Mouse (Mus musculus): ENCODE results near the gene Fam83d. TPM values are rescaled to one million over a fixed set of nuclear protein-coding genes. Genes with fewer than 3 reads are reported as not detected.
"Not testable (repeated sequence)": the region's sequence is repeated elsewhere in the genome, so short reads cannot be mapped to it uniquely, and the experiment has no call there.

Gene Fam83d
- polyA plus RNA-seq, 1 experiment from 2014 or later, result 15.7 TPM

DNA sequence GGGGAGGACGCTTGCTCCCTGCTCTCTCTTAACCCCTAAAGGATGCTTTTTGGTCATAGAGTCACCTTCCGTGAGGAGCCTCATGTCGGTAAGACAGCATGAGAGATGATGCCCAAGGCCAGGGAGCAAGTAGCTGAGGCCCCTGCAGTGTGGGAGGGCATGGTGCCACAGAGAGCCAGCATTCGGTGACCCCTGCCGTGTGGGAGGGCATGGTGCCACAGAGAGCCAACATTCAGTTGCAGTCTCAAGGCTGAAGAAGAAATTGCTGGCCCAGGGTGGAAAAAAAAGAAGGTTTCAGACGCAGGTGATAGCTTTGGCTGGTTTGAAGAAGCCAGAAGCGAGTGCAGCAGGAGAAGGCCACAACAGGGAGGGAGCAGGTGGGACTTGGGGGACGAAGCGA, 35.4 kb upstream of the Fam83d start:
- H3K4me3 ChIP-seq (replicated peaks), result no peak overlapping the region
- ATAC-seq (ENCODE audit: insufficient read depth), result no peak
- 65% methylated on average over 9 of the region's 9 CpGs for WGBS (ENCODE audit: insufficient replicate concordance)
- no peak overlapping the region for H3K9ac ChIP-seq
- H3K27me3 ChIP-seq, result no peaks in the 10 kb centered on the region
- H3K4me1 ChIP-seq (replicated peaks), result no peaks in the 10 kb centered on the region
- no peaks in the 10 kb centered on the region for H3K36me3 ChIP-seq (replicated peaks)
- no peak overlapping the region for H3K4me2 ChIP-seq
- no peak overlapping the region for H3K27ac ChIP-seq (replicated peaks)
- no peaks in the 10 kb centered on the region for H3K9me3 ChIP-seq (replicated peaks)

DNA sequence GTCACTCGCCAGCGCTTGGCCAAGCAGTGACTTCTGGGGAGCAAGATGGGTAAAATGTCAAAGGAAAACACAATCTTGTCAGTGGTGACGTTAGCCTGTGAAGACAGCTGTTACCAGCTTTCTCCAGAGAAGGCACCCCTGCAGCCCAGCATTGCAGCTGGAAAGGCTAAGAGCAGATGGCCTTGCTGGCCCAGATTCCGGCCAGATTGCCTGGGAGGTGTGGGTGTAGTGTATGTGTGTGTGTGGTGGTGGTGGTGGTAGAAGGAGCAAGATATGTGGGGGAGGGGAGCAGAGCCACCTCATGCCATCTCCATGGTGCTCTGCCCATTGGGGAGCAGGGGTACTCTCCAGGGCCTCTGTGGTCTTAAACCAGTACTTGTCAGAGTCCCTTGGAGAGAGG, 34.8 kb upstream of the Fam83d start:
- Histone ChIP-seq H3K9ac (no peak overlapping the region), H3K27ac (replicated peaks) (no peak overlapping the region), H3K4me3 (replicated peaks) (no peak overlapping the region), H3K4me1 (replicated peaks) (no peaks in the 10 kb centered on the region), H3K4me2 (no peak overlapping the region), H3K27me3 (no peaks in the 10 kb centered on the region), H3K9me3 (replicated peaks) (no peaks in the 10 kb centered on the region), H3K36me3 (replicated peaks) (no peaks in the 10 kb centered on the region)
- 63% methylated on average over 4 of the region's 4 CpGs for WGBS (ENCODE audit: insufficient replicate concordance)
- ATAC-seq (ENCODE audit: insufficient read depth), result no peak

DNA sequence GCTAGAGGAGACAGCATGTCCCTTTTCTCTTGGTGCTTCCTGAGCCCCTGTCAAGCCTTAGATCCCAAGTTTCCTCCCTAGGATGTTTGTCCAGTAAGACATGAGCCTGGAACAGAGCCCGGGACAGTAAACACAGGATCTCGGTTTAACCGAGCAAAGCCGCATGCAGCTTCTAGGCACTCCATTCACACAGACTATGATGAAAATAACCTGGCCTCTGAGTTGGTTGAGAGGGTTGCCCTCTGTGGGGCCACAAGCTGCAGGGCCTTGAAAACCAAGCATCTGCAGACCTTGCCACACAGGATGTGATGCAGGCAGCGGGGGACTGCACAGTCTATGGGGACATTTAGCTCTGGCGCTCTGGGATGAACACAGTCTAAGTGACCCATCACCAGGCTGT, 34.0 kb upstream of the Fam83d start:
- Histone ChIP-seq H3K4me2 (no peak overlapping the region), H3K27ac (replicated peaks) (no peak overlapping the region)
- ATAC-seq (ENCODE audit: insufficient read depth), result no peak

DNA sequence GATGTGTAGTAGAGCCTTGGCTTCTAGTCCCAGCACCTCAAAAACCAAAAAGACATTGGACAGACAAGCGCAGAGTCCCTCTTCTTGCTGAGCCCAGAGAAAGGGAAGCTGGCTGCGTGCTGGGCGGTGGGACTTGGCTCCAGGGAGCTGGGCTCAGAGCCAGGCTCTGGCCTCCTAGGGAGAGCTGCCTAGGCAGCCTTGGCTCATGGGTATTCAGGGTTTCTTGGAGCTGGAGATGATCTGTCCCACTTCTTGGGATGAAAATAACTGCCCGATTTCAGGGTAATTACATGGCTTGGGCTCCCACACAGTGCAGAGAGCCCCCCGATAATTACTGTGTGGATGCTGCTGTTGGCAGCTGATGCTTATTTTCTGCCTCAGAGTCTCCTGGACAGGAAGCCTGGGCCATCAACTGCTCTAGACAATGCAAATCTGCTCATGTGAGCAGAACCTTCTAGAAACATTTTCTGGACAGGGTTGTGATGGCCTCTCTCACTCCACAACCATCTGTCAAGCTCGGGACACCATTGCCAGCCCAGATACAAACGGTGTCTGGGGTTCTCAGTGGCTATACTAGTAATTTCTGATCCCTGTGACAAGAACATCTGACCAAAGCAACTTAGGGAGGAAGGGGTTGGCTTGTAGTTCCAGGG, 33.3 kb upstream of the Fam83d start:
- WGBS (ENCODE audit: insufficient replicate concordance), result 65% methylated on average over 7 of the region's 7 CpGs

More for the DNA sequence above, 34.0 kb upstream of the Fam83d start:
- Histone ChIP-seq H3K9ac (no peak overlapping the region), H3K4me1 (replicated peaks) (no peaks in the 10 kb centered on the region), H3K9me3 (replicated peaks) (no peaks in the 10 kb centered on the region), H3K36me3 (replicated peaks) (no peaks in the 10 kb centered on the region), H3K27me3 (no peaks in the 10 kb centered on the region), H3K4me3 (replicated peaks) (no peak overlapping the region)
- WGBS (ENCODE audit: insufficient replicate concordance), result 60% methylated on average over 6 of the region's 6 CpGs

DNA sequence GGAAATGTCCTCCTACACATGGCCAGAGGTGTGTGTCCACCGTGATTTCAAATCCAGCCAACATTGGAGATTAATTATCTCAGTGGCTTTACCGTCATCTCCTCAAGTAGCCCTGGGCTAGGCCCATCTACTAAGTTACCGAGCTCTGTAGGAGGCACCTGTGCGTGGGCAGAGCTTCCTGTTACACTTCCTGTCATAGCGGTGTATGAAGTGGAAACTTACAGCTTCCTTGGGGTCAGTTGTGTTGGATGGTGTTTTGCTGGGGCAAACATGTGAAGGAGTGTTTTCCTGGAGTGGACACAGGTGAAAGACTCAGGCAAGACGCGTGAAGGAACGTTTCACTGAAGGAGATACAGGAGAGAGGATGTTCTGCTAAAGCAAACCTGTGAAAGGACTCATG, 32.6 kb upstream of the Fam83d start:
- Histone ChIP-seq H3K4me3 (replicated peaks) (no peak overlapping the region), H3K9ac (no peak overlapping the region), H3K4me2 (no peak overlapping the region), H3K27me3 (no peaks in the 10 kb centered on the region), H3K27ac (replicated peaks) (no peak overlapping the region), H3K4me1 (replicated peaks) (no peaks in the 10 kb centered on the region), H3K9me3 (replicated peaks) (no peaks in the 10 kb centered on the region), H3K36me3 (replicated peaks) (no peaks in the 10 kb centered on the region)
- no peak for ATAC-seq (ENCODE audit: insufficient read depth)
- WGBS (ENCODE audit: insufficient replicate concordance), result 51% methylated on average over 8 of the region's 8 CpGs

More for the DNA sequence above, 33.3 kb upstream of the Fam83d start:
- H3K9ac ChIP-seq, result no peak overlapping the region
- H3K4me3 ChIP-seq (replicated peaks), result no peak overlapping the region
- no peak overlapping the region for H3K27ac ChIP-seq (replicated peaks)
- no peak for ATAC-seq (ENCODE audit: insufficient read depth)
- no peak overlapping the region for H3K4me2 ChIP-seq
- H3K36me3 ChIP-seq (replicated peaks), result no peaks in the 10 kb centered on the region
- no peaks in the 10 kb centered on the region for H3K27me3 ChIP-seq
- no peaks in the 10 kb centered on the region for H3K9me3 ChIP-seq (replicated peaks)
- no peaks in the 10 kb centered on the region for H3K4me1 ChIP-seq (replicated peaks)

DNA sequence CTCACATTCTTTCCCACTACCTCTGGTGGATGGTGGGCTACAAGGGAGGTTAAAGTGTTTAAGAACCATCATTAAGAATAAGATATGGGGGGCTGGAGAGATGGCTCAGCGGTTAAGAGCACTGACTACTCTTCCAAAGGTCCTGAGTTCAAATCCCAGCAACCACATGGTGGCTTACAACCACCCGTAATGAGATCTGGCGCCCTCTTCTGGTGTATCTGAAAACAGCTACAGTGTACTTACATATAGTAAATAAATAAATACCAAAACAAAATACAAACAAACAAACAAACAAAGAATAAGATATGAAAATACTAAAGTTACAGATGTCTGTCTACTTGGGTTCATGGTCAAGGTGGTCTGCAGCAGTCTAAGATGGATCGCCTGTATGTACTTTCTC, 31.6 kb upstream of the Fam83d start:
- not testable (repeated sequence) for ATAC-seq (ENCODE audit: insufficient read depth); H3K27ac ChIP-seq (replicated peaks); H3K9ac ChIP-seq; H3K4me3 ChIP-seq (replicated peaks); H3K9me3 ChIP-seq (replicated peaks); H3K4me1 ChIP-seq (replicated peaks); H3K4me2 ChIP-seq; H3K27me3 ChIP-seq; H3K36me3 ChIP-seq (replicated peaks)
- 69% methylated on average over 4 of the region's 4 CpGs for WGBS (ENCODE audit: insufficient replicate concordance)

DNA sequence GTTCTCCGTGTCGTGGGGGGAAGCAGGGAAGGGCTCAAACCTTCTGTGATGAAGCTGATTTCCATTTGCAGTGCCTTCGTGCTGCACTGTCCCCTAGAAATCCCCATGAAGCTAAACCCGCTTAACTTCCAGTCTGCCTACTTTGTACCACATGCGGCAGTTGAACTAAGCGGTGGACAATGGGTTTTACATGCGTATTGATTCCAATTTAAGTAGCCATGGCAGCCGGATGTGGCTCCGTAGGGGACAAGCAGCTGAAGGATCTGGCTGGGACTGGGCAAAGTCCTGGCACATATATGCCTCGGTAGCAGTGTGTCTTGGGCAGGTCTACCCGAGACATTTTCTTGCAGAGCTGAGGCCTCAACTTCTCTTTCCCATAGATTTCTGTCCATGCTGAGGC, 29.3 kb upstream of the Fam83d start:
- Histone ChIP-seq H3K4me1 (replicated peaks) (no peaks in the 10 kb centered on the region), H3K27ac (replicated peaks) (no peak overlapping the region), H3K4me2 (no peak overlapping the region), H3K4me3 (replicated peaks) (no peak overlapping the region), H3K9ac (no peak overlapping the region), H3K36me3 (replicated peaks) (no peaks in the 10 kb centered on the region), H3K9me3 (replicated peaks) (no peaks in the 10 kb centered on the region), H3K27me3 (no peaks in the 10 kb centered on the region)
- WGBS (ENCODE audit: insufficient replicate concordance), result 70% methylated on average over 11 of the region's 11 CpGs
- no peak for ATAC-seq (ENCODE audit: insufficient read depth)

DNA sequence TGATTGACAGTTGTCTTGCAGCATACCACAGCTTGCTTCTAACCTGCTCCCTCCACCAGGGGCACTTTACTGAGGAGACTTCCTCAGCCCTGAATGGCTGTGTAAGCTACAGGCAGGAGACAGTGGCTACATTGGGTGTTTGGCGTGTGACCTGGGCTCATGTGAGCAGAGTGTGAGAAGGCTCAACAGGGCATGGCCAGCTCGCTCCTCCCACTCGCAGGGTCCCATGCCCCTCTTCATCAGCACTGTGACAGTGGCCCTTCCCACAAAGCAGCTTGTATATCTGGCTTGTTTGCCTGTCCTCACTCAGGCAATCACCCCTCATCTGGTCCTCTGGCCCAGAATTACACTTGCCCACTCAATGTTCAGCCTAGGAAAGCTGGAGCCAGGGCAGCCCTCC, 28.8 kb upstream of the Fam83d start:
- H3K4me2 ChIP-seq, result no peak overlapping the region
- H3K36me3 ChIP-seq (replicated peaks), result no peaks in the 10 kb centered on the region
- no peaks in the 10 kb centered on the region for H3K27me3 ChIP-seq
- H3K9me3 ChIP-seq (replicated peaks), result no peaks in the 10 kb centered on the region
- WGBS (ENCODE audit: insufficient replicate concordance), result 67% methylated on average over 3 of the region's 3 CpGs
- H3K4me3 ChIP-seq (replicated peaks), result no peak overlapping the region
- no peak overlapping the region for H3K27ac ChIP-seq (replicated peaks)
- no peaks in the 10 kb centered on the region for H3K4me1 ChIP-seq (replicated peaks)
- H3K9ac ChIP-seq, result no peak overlapping the region
- no peak for ATAC-seq (ENCODE audit: insufficient read depth)

DNA sequence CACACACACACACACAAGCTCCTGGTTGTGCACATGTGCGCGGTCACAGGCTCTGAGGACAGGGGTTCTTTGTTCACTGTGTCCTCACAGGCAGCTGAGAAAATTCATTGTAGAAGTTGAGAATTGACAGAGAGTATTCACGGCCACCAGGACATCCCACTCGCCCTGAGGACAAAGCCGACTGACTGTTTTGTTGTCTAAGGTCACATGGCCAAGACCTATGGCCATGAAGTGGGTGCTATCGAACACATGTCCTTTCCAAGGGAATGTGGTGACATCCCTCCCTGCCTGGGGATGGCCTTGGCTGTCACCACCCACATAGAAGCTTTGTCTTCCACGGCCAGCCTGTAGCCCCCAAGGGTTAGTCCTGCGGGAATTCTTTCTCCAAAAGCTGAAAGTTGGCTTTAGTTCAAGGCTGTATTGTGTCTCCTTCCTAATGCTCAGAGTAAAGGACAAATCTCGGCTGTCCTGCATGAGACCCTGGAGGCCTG, 26.8 kb upstream of the Fam83d start:
- Histone ChIP-seq H3K4me2 (no peak overlapping the region), H3K27me3 (no peaks in the 10 kb centered on the region), H3K4me1 (replicated peaks) (no peaks in the 10 kb centered on the region), H3K9ac (no peak overlapping the region), H3K36me3 (replicated peaks) (no peaks in the 10 kb centered on the region), H3K4me3 (replicated peaks) (no peak overlapping the region), H3K27ac (replicated peaks) (no peak overlapping the region), H3K9me3 (replicated peaks) (no peaks in the 10 kb centered on the region)
- WGBS (ENCODE audit: insufficient replicate concordance), result 62% methylated on average over 9 of the region's 9 CpGs
- no peak for ATAC-seq (ENCODE audit: insufficient read depth)

DNA sequence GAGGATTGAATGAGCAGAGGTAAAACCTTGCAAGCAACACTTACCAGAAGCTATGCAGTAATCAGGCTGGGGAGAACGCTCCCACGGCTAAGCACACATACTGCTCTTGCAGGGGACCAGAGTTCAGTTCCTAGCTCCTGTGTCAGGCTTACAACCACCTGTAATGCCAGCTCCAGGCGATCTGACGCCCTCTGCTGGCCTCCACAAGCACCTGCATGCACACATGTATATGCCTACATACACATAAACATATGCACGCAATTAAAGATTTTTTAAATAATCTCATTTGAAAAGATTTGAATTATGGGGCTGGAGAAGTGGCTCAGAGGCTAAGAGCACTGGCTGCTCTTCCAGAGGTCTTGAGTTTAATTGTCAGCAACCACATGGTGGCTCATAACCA, 25.5 kb upstream of the Fam83d start:
- Histone ChIP-seq H3K36me3 (replicated peaks) (no peaks in the 10 kb centered on the region), H3K4me2 (no peak overlapping the region), H3K4me1 (replicated peaks) (no peaks in the 10 kb centered on the region), H3K4me3 (replicated peaks) (no peak overlapping the region), H3K9ac (no peak overlapping the region), H3K27me3 (no peaks in the 10 kb centered on the region), H3K27ac (replicated peaks) (no peak overlapping the region), H3K9me3 (replicated peaks) (no peaks in the 10 kb centered on the region)
- WGBS (ENCODE audit: insufficient replicate concordance), result 58% methylated on average over 5 of the region's 5 CpGs
- ATAC-seq (ENCODE audit: insufficient read depth), result no peak

DNA sequence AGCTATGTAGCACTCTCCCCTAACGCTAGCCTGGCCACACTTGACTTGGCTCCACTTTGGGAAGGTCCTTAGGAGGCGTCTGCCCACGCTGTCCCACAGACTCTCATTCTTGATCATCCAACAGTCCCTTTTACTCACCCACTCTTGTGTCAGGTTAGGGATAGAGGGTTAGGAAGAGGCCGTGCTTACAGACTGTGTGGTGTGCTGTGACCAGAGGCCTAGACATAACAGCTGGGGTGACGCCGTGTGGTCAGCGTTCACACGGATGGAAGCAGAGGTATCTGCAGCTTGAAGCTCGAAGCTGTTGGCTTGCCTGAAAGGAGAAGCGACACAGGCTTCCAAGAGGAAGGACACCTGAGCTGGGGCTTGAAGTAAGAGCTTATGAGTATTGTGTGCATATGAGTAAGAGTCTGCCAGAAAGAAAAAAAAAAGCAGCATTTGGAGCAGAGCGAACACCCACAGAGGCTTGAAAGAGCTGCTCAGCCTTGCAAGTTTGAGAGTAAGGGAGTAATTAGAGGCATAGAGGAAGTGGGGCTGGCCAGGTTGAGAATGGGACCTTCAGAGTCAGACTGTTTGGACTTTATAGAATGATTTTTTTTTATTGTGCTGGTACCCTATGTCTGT, 24.3 kb upstream of the Fam83d start:
- Histone ChIP-seq H3K27me3 (no peaks in the 10 kb centered on the region), H3K27ac (replicated peaks) (no peak overlapping the region), H3K4me2 (no peak overlapping the region), H3K36me3 (replicated peaks) (no peaks in the 10 kb centered on the region), H3K9ac (no peak overlapping the region), H3K9me3 (replicated peaks) (no peaks in the 10 kb centered on the region), H3K4me1 (replicated peaks) (no peaks in the 10 kb centered on the region), H3K4me3 (replicated peaks) (no peak overlapping the region)
- no peak for ATAC-seq (ENCODE audit: insufficient read depth)
- 66% methylated on average over 11 of the region's 11 CpGs for WGBS (ENCODE audit: insufficient replicate concordance)

DNA sequence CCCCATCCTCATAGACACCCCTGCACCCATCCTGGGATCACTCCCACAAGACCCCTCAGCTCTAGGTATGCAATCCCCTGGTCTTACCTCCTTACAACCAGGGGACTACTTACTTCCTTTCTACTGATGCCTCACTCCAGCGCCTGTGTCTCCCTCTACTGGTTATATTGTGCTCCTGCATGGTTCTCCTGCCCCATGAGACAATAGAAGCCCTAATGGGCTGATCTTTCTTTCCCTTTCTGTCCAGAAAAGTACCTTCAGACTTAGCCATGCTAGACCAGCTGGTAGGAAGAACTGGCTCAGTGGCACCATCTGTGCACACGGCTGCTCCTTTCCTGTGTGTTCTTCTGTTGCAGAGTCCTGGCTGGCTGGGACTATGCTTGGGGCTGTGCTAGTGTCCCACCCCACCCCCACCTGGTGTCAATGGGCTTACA, 22.8 kb upstream of the Fam83d start:
- ATAC-seq (ENCODE audit: insufficient read depth), result no peak
- no peak overlapping the region for H3K4me3 ChIP-seq (replicated peaks)

More for the DNA sequence above, 22.8 kb upstream of the Fam83d start:
- H3K9me3 ChIP-seq (replicated peaks), result no peaks in the 10 kb centered on the region
- no peak overlapping the region for H3K27ac ChIP-seq (replicated peaks)
- 11% methylated on average over 2 of the region's 2 CpGs for WGBS (ENCODE audit: insufficient replicate concordance)
- H3K9ac ChIP-seq, result no peak overlapping the region
- H3K4me2 ChIP-seq, result no peak overlapping the region
- H3K36me3 ChIP-seq (replicated peaks), result no peaks in the 10 kb centered on the region
- no peaks in the 10 kb centered on the region for H3K27me3 ChIP-seq
- no peaks in the 10 kb centered on the region for H3K4me1 ChIP-seq (replicated peaks)

Measured in liver, embryonic 15.5 days (tissue).